Mouse (Mus musculus) forebrain, embryonic 11.5 days (tissue): ENCODE results near the gene Hsd11b2. TPM values are rescaled to one million over a fixed set of nuclear protein-coding genes. Genes with fewer than 3 reads are reported as not detected.

Source experiments
- ATAC-seq: fragments of 200-750 bp; cut with Nextera tagmentation; replicated peaks from 2 replicates; pipeline ENCODE4 v1.8.0; 2017; ENCODE audit warnings: moderate TSS enrichment; ENCODE audit not compliant: low FRiP score
- DNase-seq: peaks from one replicate; pipeline ENCODE4 v3.0.0-alpha.2; 2017; ENCODE audit warnings: low spot score
- H3K27ac ChIP-seq: fragments of 300-500 bp; sonication (generic); 2 replicates; pipeline ENCODE4 v1.5.1; 2014; ENCODE audit warnings: low read depth, low read length
- H3K27me3 ChIP-seq: fragments of 300-500 bp; sonication (generic); 2 replicates; pipeline ENCODE4 v1.6.1; 2014; ENCODE audit warnings: mild to moderate bottlenecking, low read length, mixed read lengths; ENCODE audit not compliant: control insufficient read depth, insufficient read depth
- H3K36me3 ChIP-seq: fragments of 300-500 bp; sonication (generic); 2 replicates; pipeline ENCODE4 v1.6.1; 2014; ENCODE audit warnings: mild to moderate bottlenecking, low read length, moderate library complexity, mixed read lengths; ENCODE audit not compliant: control insufficient read depth, insufficient read depth
- H3K4me1 ChIP-seq: fragments of 300-500 bp; sonication (generic); replicated peaks from 2 replicates; pipeline ENCODE4 v1.6.1; 2014; ENCODE audit warnings: low read length, mixed read lengths; ENCODE audit not compliant: control insufficient read depth, insufficient read depth
- H3K4me2 ChIP-seq: fragments of 300-500 bp; sonication (generic); 2 replicates; pipeline ENCODE4 v1.6.1; 2014; ENCODE audit warnings: low read depth, mild to moderate bottlenecking, low read length, moderate library complexity, mixed read lengths; ENCODE audit not compliant: severe bottlenecking
- H3K4me3 ChIP-seq: fragments of 300-500 bp; sonication (generic); 2 replicates; pipeline ENCODE4 v1.5.1; 2014; ENCODE audit warnings: low read depth, low read length
- H3K9ac ChIP-seq: fragments of 300-500 bp; sonication (generic); 2 replicates; pipeline ENCODE4 v1.6.1; 2014; ENCODE audit warnings: low read length
- H3K9me3 ChIP-seq: fragments of 300-500 bp; sonication (generic); 2 replicates; pipeline ENCODE4 v1.6.1; 2016; ENCODE audit warnings: low read length, mixed read lengths; ENCODE audit not compliant: control insufficient read depth
- WGBS: fragments of 180-500 bp; shearing (Covaris S2); extraction: QIAGEN DNeasy Blood & Tissue Kit; methylation state at CpG from one replicate; pipeline ENCODE4 v1.1.7; 2014; 5-methylcytosine and 5-hydroxymethylcytosine counted together
- polyA plus RNA-seq: library from polyadenylated mRNA; unstranded; fragments of >200 nt; fragmentation: Nextera tagmentation; extraction: Ambion mirVana; gene quantifications from 2 replicates; pipeline ENCODE4 v1.2.1, GENCODE M21; 2014

Hsd11b2 gene
- polyA plus RNA-seq, 1 experiment from 2014 or later: 13.6 TPM

GRCm38 (mm10) chr8:105481013-105481412 lies 37.5 kb upstream of the Hsd11b2 start:
- Histone ChIP-seq H3K27me3 (no peaks in the 10 kb centered on the region), H3K9me3 (no peaks in the 10 kb centered on the region), H3K4me2 (no peak overlapping the region), H3K36me3 (no peaks in the 10 kb centered on the region), H3K27ac (no peak overlapping the region), H3K9ac (no peak overlapping the region), H3K4me3 (no peak overlapping the region), H3K4me1 (peaks cover 8% of the 10 kb centered on the region; the same call in 1 of the 2 replicates)
- ATAC-seq: no peak
- DNase-seq: no peak
- WGBS: 34% methylated on average over 2 of the region's 2 CpGs

- Histone ChIP-seq H3K9ac (no peak overlapping the region), H3K4me2 (no peak overlapping the region), H3K27ac (no peak overlapping the region), H3K4me3 (no peak overlapping the region), H3K36me3 (no peaks in the 10 kb centered on the region), H3K9me3 (no peaks in the 10 kb centered on the region), H3K4me1 (peaks cover 8% of the 10 kb centered on the region; the same call in 1 of the 2 replicates), H3K27me3 (no peaks in the 10 kb centered on the region)
- ATAC-seq: no peak
- WGBS: 65% methylated on average over 6 of the region's 6 CpGs
- DNase-seq: peak; percentile 75
These were observed 37.1 kb upstream of the Hsd11b2 start for GRCm38 (mm10) chr8:105481453-105481852.

- no peak for ATAC-seq
- H3K4me1 ChIP-seq: peaks cover 6% of the 10 kb centered on the region; the same call in 1 of the 2 replicates
- H3K27me3 ChIP-seq: no peaks in the 10 kb centered on the region
- no peaks in the 10 kb centered on the region for H3K36me3 ChIP-seq
- no peak overlapping the region for H3K4me2 ChIP-seq
- WGBS: 86% methylated on average over 8 of the region's 8 CpGs
- DNase-seq: no peak
- H3K9ac ChIP-seq: no peak overlapping the region
- no peaks in the 10 kb centered on the region for H3K9me3 ChIP-seq
- no peak overlapping the region for H3K4me3 ChIP-seq
- H3K27ac ChIP-seq: no peak overlapping the region
These were observed 36.4 kb upstream of the Hsd11b2 start for GRCm38 (mm10) chr8:105482123-105482522.

- Histone ChIP-seq H3K27me3 (no peaks in the 10 kb centered on the region), H3K4me3 (no peak overlapping the region), H3K9me3 (no peaks in the 10 kb centered on the region), H3K27ac (no peak overlapping the region), H3K4me1 (peaks cover 6% of the 10 kb centered on the region; the same call in 1 of the 2 replicates), H3K9ac (no peak overlapping the region), H3K36me3 (no peaks in the 10 kb centered on the region), H3K4me2 (no peak overlapping the region)
- ATAC-seq (peak; percentile 69), DNase-seq (peak; percentile 76)
- 33% methylated on average over 14 of the region's 14 CpGs for WGBS
These were observed 35.1 kb upstream of the Hsd11b2 start for GRCm38 (mm10) chr8:105483212-105484029.

DNA sequence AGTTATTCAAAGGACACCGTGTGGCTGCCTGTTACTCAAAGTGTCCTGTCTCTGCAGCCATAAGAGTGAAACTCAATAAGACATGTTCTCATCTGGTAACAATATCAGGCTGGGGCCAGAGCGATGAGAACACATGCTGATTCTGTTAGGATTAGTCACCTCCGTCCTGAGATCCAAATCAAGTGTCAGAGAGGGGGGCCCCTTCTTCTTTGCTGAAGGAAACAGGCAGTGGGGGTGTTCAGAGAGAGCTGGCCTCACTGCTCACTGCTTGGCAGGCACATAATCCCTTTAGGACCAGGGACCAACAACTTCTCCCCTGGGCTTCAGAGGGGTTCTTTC lies 34.6 kb upstream of the Hsd11b2 start:
- H3K4me3 ChIP-seq: no peak overlapping the region
- no peak overlapping the region for H3K27ac ChIP-seq
- no peak overlapping the region for H3K9ac ChIP-seq
- no peaks in the 10 kb centered on the region for H3K9me3 ChIP-seq
- H3K27me3 ChIP-seq: no peaks in the 10 kb centered on the region
- ATAC-seq: 0 out of 2 replicates have a peak, but pooled peaks have one; percentile 16
- no peak overlapping the region for H3K4me2 ChIP-seq
- no peak for DNase-seq
- 26% methylated on average over 3 of the region's 3 CpGs for WGBS
- H3K4me1 ChIP-seq: peaks cover 6% of the 10 kb centered on the region; the same call in 1 of the 2 replicates
- H3K36me3 ChIP-seq: no peaks in the 10 kb centered on the region

- ATAC-seq (0 out of 2 replicates have a peak, but pooled peaks have one; percentile 57), DNase-seq (peak; percentile 83)
- Histone ChIP-seq H3K4me2 (no peak overlapping the region), H3K9ac (no peak overlapping the region), H3K36me3 (no peaks in the 10 kb centered on the region), H3K27ac (no peak overlapping the region), H3K27me3 (no peaks in the 10 kb centered on the region), H3K9me3 (no peaks in the 10 kb centered on the region), H3K4me3 (no peak overlapping the region), H3K4me1 (peaks cover 6% of the 10 kb centered on the region; the same call in 1 of the 2 replicates)
- 27% methylated on average over 2 of the region's 2 CpGs for WGBS
These were observed 34.2 kb upstream of the Hsd11b2 start for GRCm38 (mm10) chr8:105484392-105484791.

GRCm38 (mm10) chr8:105488082-105488481 lies 30.5 kb upstream of the Hsd11b2 start:
- H3K27ac ChIP-seq: no peak overlapping the region
- no peaks in the 10 kb centered on the region for H3K27me3 ChIP-seq
- WGBS: 73% methylated on average over 3 of the region's 3 CpGs
- no peak overlapping the region for H3K4me3 ChIP-seq
- peaks cover 6% of the 10 kb centered on the region; the same call in 1 of the 2 replicates for H3K4me1 ChIP-seq
- no peaks in the 10 kb centered on the region for H3K36me3 ChIP-seq
- no peak for DNase-seq
- H3K9ac ChIP-seq: no peak overlapping the region
- ATAC-seq: no peak
- no peaks in the 10 kb centered on the region for H3K9me3 ChIP-seq
- no peak overlapping the region for H3K4me2 ChIP-seq

GRCm38 (mm10) chr8:105489281-105489680 lies 29.3 kb upstream of the Hsd11b2 start:
- H3K27ac ChIP-seq: no peak overlapping the region
- ATAC-seq (no peak), DNase-seq (no peak)
- H3K4me2 ChIP-seq: no peak overlapping the region
- H3K27me3 ChIP-seq: no peaks in the 10 kb centered on the region
- H3K4me1 ChIP-seq: peaks cover 4% of the 10 kb centered on the region; the same call in 1 of the 2 replicates
- no peak overlapping the region for H3K4me3 ChIP-seq
- WGBS: 47% methylated on average over 1 of the region's 1 CpGs
- no peaks in the 10 kb centered on the region for H3K36me3 ChIP-seq
- H3K9me3 ChIP-seq: no peaks in the 10 kb centered on the region
- H3K9ac ChIP-seq: no peak overlapping the region

- Histone ChIP-seq H3K4me3 (no peak overlapping the region), H3K27me3 (no peaks in the 10 kb centered on the region), H3K4me2 (no peak overlapping the region), H3K4me1 (peaks cover 6% of the 10 kb centered on the region), H3K9ac (no peak overlapping the region), H3K27ac (no peak overlapping the region), H3K9me3 (no peaks in the 10 kb centered on the region), H3K36me3 (no peaks in the 10 kb centered on the region)
- ATAC-seq: no peak
- no peak for DNase-seq
- 58% methylated on average over 3 of the region's 3 CpGs for WGBS
These were observed 25.1 kb upstream of the Hsd11b2 start for GRCm38 (mm10) chr8:105493495-105493894.
